Mouse (Mus musculus) ZHBTc4 (cell line): ENCODE data around the gene Tmem82.
A peak's percentile ranks its signal among the peaks of the same experiment; 100 is the strongest.

Source experiments
- DNase-seq: peaks from one replicate; pipeline ENCODE4 v3.0.0-alpha.2; 2011; ENCODE audit warnings: low read depth, low spot score

Gene Tmem82

GRCm38 (mm10) chr4:141641961-141642811 is 23.8 kb upstream of the Tmem82 start:
- no peak for DNase-seq

- peak; percentile 52 for DNase-seq
These were observed 22.9 kb upstream of the Tmem82 start for GRCm38 (mm10) chr4:141641353-141641771.

GRCm38 (mm10) chr4:141639474-141639873 is 21.0 kb upstream of the Tmem82 start:
- DNase-seq, result no peak

GRCm38 (mm10) chr4:141636693-141637092 is 18.3 kb upstream of the Tmem82 start:
- DNase-seq, result no peak

GRCm38 (mm10) chr4:141635991-141636390 is 17.6 kb upstream of the Tmem82 start:
- no peak for DNase-seq

- DNase-seq, result no peak
These were observed 13.9 kb upstream of the Tmem82 start for GRCm38 (mm10) chr4:141632111-141632873.

GRCm38 (mm10) chr4:141631250-141631649 is 12.8 kb upstream of the Tmem82 start:
- peak; percentile 29 for DNase-seq

- DNase-seq, result no peak
These were observed 11.6 kb upstream of the Tmem82 start for GRCm38 (mm10) chr4:141630021-141630420.

GRCm38 (mm10) chr4:141628661-141629060 is 10.2 kb upstream of the Tmem82 start:
- DNase-seq, result peak; percentile 66

- no peak for DNase-seq
These were observed 9.1 kb upstream of the Tmem82 start for GRCm38 (mm10) chr4:141627502-141627901.

- DNase-seq, result no peak
These were observed 7.5 kb upstream of the Tmem82 start for GRCm38 (mm10) chr4:141625774-141626550.

GRCm38 (mm10) chr4:141624983-141625773 is 6.7 kb upstream of the Tmem82 start:
- DNase-seq, result peak; percentile 90

GRCm38 (mm10) chr4:141624134-141624533 is 5.7 kb upstream of the Tmem82 start:
- no peak for DNase-seq

GRCm38 (mm10) chr4:141623666-141624065 is 5.2 kb upstream of the Tmem82 start, which contains the start of gene Slc25a34:
Slc25a34 (minus strand) TSS chr4:141623821.
- no peak for DNase-seq

- DNase-seq, result no peak
These were observed 4.6 kb upstream of the Tmem82 start for GRCm38 (mm10) chr4:141623037-141623436.

GRCm38 (mm10) chr4:141622580-141622979 is 4.1 kb upstream of the Tmem82 start:
- no peak for DNase-seq

GRCm38 (mm10) chr4:141622091-141622490 is 3.7 kb upstream of the Tmem82 start:
- no peak for DNase-seq

- DNase-seq, result no peak
These were observed 2.9 kb upstream of the Tmem82 start for GRCm38 (mm10) chr4:141621297-141621696.

GRCm38 (mm10) chr4:141619299-141619883 is 958 bp upstream of the Tmem82 start:
- DNase-seq, result no peak

- DNase-seq, result peak; percentile 94
These were observed 419 bp downstream of the Tmem82 start for GRCm38 (mm10) chr4:141617863-141618564.
